Mouse (Mus musculus) embryo, embryonic 11.5 days (tissue): ENCODE measurements at regions not wholly inside any gene's neighbourhood (a gene's known extent, or its start where the extent isn't known, plus 50 kb on each side); places are given as distances from the start of the nearest gene placed in this dataset.
A peak's percentile ranks its signal among the peaks of the same experiment; 100 is the strongest.

Experiments used
- DNase-seq: peaks from one replicate; pipeline ENCODE4 v3.0.0-alpha.2; 2012; ENCODE audit warnings: low read depth, low spot score

DNA sequence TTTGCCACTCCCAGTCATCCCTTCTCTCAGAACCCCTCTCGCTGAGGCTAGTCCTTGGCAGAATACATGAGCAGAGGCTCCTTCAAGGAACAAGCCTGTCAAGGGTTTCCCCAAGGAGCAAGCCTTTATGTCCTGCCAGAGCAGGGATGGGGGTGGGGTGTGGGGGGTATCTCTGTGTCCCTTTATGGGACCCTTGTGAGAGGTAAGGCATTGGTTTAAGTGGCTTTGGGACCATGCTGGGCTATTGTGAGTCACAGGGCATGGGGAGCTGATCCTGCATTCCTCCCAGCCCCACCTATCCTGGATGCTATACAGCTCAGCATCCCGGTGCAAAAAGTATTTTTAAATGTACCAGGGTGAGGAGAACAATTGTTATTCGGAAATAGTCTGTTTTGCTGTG lies 641.1 kb upstream of the Fam19a5 start:
- no peak for DNase-seq

DNA sequence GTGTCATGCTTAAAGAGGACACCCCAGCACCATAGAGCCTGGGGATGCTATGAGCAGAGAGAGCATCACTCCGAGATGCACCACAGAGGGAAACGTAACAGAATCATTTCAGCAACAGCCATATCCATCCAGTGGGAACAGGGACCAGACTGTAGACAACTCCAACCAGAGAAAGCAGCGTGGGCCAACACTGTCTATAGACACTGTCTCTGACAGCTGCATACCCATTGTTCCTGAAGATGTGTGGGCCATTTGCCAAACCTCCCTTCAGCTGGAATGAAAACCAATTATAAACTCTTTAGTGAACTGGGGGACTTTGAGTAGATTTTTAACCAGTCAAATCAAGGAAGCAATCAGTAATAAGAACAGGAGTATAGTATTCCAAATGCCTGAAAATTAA lies 630.8 kb upstream of the Fam19a5 start:
- no peak for DNase-seq

DNA sequence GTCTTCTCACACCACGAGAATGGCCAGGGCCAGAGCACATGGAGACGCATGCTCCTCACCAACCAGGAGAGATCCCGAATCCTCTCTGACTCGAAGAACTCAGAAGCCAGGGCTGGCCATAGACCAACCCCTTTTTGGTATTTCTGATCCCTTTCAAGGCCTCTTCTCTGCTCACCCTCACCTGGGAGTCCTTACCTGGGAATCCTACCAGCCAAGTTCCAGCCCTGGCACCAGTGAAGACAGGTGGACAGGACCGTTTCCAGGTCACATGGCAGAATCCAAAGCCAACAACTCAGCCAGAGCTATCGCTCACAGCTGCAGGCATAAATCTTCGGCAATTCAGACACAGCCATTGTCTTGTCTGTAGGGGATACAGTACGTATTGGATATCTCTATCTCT lies 626.2 kb upstream of the Fam19a5 start:
- no peak for DNase-seq

DNA sequence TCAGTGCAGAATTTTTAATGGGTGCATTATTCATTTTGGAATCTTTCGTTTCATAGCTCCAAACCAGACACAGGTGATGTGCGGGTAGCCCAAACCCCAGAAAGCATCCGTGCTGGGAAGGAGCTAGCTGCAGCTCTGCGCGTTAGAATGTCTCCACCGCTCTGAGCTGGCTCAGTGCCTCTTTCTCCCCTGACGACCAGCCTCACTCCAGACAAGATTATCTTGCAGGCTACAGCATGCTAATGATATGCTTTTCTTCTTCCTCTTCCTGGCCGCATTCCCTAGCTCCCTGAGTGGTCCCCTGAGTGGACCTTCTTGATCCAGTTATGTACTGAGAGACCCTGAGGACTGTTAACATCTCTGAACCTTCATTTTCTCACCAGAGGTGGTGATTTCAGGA lies 624.4 kb upstream of the Fam19a5 start:
- DNase-seq = no peak

DNA sequence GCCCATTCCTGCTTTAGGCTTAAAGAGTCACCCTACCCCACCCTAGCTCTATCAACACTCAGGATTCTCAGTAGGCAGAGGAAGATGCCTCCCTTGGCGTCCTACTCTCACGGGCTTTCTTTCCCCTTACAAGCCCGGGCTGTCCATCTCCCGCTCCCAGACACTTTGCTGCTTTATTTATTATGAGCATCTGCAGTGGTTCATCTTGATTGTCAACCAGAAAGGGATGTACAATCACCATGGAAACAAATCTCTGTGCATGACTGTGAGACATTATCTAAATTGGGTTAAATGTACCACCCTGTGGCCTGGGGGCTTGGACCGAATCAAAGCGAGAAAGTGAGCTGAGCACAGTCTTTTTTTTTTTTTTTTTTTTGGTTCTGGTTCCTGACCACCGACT lies 623.9 kb upstream of the Fam19a5 start:
- no peak for DNase-seq

DNA sequence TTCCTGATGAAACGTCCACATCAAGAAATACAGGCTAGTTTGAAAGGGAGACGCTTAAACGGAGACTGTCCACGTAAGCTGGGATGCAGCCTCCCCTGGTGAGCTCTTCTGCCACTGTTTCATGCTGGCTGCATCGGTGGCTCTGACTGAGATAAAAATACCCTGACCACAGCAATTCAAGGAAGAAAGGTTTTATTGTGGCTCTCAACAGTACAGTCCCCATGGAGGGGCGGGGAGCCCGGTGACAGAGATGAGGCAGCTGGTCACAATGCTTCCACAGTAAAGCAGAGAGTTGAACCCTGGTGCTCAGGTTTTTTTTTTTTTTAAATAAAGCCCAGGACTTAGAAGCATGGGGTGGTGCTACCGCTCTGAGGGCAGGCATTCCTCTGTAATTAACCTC lies 622.7 kb upstream of the Fam19a5 start:
- no peak for DNase-seq

DNA sequence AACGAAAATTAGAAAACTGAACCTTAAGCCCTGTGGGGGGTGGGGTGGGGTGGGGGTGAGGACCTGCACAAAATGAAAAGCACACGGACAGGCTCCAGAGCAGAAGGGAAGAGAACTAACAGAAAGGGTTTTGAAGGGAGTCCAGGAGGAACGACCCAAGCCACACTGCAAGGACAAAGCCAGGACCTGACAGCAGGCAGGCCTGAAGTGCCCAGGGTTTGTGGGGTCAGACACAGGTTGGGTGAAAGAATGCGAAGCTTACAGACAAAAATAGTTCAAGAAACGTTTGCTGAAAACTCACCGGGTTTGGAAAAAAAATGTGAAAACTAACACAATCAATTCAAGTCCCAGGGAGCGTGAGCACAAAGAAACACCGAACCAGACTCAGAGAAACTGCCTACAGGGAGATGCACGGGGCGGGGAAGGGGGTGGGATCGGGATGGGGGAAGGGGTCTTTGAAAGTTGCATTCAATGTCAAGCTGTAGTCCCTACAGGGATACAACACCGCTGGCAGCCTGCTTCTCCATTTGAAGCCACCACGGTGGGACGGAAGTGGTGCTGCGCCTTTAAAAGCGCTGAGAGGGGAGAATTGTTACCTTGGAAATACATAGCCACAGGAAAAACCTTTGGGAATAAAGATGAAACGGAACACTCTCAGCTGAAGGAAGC lies 618.9 kb upstream of the Fam19a5 start:
- no peak for DNase-seq

DNA sequence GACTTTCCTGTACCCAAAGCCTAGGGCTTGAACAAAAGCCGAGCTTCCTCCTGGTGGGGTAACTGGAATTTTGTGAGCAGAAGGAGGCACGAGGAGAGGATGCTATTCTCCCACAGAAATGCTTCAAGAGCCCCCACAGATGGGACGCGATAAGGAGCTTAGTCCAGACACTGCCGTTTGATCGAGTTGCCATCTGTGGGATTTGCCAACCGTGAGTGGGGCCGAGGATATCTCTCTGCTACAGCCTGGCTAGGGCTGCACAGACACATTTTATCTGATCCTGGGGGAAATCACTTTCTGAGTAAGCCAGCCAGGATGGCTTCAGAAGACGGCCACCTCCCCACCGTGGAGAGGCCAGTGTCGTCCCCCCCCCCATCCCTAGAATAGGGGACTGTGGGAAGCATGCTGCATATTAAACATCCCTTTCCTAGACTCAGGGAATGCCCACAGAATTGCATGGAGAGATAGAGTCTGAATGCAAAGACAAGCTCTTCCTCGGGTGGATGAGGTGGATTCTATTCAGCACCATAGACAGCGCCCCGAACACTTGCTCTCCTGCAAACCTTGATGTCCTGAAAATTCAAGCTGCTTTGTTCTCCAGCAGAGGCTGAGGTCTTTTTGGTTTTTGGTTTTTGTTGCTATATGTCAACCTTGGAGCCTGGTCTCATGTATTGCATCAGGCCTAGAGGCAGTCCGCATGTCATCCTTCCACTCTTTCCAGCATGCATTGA lies 611.6 kb upstream of the Fam19a5 start:
- DNase-seq = peak; percentile 57

DNA sequence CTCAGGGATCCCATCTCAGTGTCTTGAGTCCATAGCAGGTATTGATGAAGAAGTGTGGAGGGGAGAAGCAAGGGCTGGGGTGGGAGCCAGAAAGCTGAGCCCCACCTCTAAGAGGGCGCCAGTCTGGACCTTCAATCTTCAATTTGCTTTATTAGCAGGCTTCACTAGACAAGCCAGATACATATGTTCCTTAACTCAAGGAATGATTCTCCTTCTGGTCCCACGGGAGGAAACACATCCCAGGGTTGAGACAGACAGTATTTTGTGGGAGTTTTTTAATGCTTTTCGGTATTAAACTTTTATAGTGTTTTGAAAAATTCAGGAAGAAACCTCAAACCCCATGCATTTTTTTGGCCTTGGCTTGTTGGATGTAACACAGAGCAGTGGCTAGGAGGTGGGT lies 606.7 kb upstream of the Fam19a5 start:
- no peak for DNase-seq

DNA sequence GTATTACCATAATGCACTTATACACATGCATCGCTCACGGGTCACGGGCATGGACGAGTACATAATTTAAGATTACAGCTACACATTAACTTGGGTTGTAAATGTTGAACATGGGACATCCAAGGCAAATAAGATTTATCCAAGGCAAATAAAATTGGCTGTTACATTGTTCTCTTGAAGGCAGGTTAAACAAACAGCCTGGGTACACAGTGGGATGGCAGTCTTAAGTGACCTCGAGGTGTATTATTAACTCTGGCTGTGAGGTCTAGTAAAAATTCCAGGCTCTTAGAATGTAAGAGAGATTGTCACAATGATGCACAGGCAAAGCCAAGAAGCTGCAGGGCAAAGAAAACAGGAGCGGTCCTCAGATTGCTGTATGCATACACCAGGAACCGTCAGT lies 599.6 kb upstream of the Fam19a5 start:
- no peak for DNase-seq

DNA sequence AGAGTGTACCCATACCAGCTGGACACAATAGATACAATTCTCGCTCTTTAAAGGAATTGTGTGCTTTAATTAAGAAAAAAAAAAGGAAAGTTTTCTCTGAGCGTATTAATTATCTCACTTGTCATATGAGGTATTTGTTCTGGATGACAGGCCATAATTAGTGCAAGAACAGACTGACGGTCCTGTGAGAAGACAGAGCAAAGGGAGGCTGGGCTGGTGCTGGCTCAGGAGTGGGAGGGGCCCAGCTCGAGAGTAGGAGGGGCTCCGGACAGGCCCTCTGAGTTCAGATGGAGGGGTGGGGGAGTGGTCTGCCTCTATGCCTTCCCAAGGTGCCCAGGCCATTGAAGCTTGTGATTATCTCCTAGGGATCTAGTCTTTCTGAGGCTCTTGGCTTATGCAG lies 591.5 kb upstream of the Fam19a5 start:
- DNase-seq = no peak

DNA sequence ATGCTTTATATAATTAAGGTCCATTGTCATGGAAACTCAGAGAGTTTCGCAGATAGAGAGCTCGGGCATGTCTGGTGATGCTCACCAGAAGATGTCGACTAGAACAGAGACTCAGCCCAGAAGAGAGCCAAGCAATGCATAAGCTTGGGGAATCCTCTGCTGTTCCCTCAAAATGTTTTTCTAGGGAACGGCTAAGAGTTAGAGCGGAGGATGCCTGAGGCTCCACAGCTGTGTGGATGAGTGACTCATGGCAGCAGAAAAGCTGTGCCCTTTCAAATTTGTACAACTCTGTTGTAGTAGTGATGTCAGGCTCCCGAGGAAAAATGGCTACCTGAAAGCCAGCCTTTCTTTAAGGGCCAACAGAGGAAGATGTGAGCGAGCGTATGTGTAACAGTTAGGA lies 586.2 kb upstream of the Fam19a5 start:
- DNase-seq = no peak

DNA sequence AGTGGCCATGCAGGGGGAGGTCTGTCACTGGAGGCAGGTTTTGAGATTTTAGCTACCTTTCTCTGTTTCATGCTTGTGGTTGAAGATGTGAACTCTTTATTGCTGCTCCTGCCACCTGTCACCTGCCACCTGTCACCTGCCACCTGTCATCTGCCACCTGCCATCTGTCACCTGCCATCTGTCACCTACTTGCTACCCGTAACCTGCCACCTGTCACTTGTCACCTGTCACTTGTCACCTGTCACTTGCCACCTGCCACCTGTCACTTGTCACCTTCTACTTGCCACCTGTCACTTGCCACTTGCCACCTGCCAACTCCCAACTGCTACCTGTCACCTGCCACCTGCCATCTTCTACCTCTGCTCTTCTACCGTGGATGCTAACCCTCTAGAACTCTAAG lies 581.2 kb upstream of the Fam19a5 start:
- DNase-seq = no peak

DNA sequence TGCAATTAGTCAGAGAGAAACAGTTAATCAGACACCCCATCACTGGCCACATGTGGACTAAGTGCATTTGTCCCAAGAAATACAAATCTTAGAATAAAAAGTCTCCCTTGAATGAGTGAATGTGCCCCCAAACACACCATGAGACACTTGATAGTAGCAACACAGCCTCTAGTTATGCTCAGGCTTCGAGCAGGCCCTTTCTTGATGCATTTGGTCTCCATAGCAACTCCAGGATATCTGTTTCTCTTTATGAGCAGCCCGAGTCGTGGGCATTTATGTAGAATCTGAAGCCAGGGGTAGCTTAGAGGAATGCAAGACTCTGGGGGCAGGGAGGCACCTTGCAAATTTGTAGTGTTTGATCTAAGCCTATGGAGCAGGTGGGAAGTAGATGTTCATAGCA lies 580.6 kb upstream of the Fam19a5 start:
- DNase-seq = no peak

DNA sequence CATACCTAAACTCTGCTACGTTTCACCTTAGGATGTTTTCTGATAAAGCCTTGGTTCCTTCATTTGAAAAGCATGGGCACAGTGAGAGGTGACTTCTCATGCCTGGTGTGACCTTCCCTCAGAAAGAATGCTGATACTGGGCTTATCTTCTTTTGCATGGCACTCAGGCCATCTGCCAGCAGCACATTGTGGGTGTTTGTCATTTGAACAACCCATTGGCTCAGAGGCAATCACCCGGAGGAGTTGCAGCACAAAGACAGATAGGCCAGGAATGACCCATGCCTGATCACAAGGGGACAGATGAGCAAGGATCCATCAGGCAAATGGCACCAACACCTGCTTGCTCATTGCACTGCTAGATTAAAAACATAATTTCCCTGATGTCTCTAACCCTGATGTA lies 572.7 kb upstream of the Fam19a5 start:
- DNase-seq = no peak

DNA sequence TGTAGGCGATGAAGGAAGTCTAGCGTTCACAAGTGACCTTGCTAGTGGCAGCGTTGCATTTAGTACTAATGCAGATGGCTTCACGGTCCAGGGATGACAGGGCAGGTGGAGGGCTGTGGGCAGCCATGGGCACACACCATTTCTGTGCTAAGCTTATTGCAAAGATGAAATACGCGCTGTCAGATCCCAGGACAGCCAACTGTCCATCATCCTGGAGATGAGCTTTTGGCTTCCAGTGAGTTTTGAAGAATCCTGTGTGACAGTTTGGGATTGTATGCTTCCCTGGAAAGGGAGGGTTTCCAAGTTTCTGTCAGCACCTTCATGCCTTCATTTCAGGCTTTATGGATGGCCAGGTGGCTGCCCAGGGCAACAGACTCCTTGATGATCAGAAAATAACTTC lies 547.9 kb upstream of the Fam19a5 start:
- no peak for DNase-seq

DNA sequence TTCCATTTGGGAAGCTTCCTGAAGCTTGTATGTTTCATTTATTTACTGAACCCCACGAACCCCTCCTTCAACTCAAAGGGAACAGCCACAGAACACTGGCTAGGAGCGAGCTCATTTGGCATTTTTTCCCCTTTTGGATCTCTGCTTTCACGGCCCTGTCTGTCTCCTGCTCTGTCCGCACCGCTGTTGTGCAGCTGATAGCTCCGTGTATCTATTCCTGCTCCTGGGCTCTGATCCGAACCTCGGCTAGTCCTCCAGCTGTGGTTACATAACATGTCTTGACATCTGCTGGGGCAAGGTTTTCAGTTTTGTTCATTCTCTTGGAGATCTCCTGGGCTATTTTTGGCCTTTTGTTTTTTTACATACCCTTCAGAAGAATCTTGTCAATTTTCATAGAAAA lies 525.1 kb upstream of the Fam19a5 start:
- no peak for DNase-seq

DNA sequence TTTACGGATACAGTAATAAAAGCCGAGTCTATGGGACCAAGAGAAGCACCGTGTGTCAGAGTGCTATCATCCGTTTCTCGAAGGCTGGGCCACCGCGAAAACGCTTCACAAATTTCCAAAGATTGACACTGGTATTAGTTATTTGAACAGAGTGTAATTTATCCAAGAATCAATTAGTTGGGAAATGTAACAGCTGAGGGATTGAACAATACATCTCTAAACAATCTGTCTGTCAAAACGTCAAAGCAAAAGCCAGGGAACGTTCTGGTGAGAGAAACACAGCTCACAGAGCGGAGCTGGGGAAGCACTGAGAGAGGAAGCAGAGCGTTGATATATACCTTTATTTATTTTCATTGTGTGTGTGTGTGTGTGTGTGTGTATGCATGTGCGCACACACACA lies 498.1 kb upstream of the Fam19a5 start:
- no peak for DNase-seq

DNA sequence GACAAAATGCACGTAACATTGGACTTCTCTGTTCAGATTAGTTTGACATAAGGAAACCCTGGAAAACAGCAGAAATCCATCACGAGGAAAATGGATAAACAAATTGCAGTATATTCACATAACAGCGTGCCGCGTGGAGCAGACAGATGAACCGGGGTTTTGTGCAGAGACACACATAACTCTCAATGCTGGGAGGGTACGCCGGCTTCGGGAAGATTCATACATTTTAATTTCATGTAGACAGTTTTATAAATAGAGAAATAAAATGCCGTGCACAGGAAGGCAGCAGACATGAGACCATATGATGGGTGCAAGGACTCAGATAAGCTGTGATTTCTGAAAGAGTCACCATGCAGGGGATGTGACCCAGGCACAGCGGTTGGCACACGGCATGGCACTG lies 489.9 kb upstream of the Fam19a5 start:
- no peak for DNase-seq

DNA sequence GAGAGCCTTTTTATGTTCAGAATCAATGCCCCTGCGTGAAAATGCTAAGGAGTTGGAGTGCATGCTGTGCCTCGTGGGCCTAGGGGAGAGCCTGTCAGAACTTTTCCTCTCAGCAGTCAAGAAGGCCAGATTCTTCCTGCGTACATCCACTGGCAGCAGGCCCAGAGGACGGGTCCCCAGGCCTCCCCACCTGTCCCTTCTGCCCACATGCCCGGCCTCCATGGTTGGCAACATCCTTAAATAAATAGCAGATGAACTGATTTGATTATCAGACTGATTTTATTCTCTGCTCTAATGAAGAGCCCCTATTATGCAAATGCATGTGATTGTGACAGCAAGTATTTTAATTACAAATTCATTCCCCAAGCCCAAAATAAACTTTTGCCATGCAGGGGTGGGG lies 479.2 kb upstream of the Fam19a5 start:
- no peak for DNase-seq

DNA sequence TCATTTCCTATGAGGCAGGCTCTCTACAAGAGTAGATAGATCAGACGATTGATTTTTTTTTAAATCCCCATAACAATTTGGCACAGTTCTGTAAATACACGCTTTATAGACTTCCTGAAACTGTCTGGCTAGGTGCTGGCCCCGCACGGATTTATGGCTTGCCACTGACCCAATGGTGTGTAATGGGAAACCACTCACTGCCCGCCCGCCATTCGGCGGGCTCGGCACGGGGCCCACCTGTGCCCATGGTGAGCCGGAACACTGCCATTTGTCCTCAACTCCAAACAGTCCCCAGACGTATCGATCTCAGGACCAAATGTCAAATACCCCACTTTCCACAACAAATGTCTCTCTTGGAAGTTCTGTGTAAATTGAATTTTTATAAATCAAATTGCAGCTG lies 475.8 kb upstream of the Fam19a5 start:
- DNase-seq = no peak

DNA sequence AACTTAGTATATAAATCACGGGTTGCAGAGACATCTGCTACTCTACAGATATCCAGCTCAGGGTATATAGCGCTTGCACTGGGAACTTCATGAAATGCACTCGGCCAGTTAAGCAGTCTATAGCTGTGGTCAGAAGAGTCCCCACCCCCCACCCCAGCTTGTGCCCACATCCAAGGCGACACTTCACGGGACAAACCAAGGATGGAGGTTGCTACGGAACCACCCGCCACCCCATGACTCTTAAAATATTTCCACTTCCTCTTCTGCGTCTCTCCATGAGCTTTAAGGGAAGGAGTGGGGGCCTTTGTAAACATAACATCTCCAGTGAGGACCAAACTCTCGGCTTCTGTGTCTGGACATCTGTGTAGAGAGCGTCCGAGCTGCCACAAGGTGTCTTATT lies 469.5 kb upstream of the Fam19a5 start:
- no peak for DNase-seq

DNA sequence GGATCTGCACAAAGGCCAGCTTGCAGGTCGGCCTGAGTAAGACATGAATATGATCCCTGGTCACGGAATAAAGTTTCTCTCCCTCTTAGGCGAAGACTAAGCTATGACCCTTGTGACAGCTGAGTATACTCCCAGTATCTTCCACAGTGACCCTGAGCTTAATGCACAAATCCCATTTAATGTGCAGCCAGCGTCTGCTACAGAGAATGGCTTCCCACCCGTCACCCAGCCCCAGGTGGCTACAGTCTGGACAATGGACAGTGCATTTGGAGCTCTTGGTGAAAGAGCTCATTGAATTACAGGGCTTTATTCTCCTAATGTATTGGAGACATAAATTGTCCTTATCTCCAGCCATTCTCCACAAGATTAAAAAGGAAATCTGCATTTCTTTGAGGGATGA lies 454.3 kb upstream of the Fam19a5 start:
- no peak for DNase-seq
